Mouse (Mus musculus) cerebellum, adult 2 months (tissue): ENCODE measurements around the gene Ell2. TPM values are rescaled to one million over a fixed set of nuclear protein-coding genes. Genes with fewer than 3 reads are reported as not detected.

Experiments used
- DNase-seq, 2 experiments: peaks; one replicate each; pipeline ENCODE4 v3.0.0; 2021
- H3K27ac ChIP-seq: fragments of 200-500 bp; 2 replicates; pipeline ENCODE4 v1.5.1; 2012; ENCODE audit warnings: low read length, control low read depth, inconsistent platforms; ENCODE audit not compliant: insufficient read depth
- H3K27me3 ChIP-seq: fragments of 200-500 bp; 2 replicates; pipeline ENCODE4 v1.6.1; 2012; ENCODE audit warnings: inconsistent platforms, mild to moderate bottlenecking, low read length, moderate library complexity; ENCODE audit not compliant: control insufficient read depth, insufficient read depth
- H3K4me1 ChIP-seq: fragments of 200-500 bp; 2 replicates; pipeline ENCODE4 v1.6.1; 2011; ENCODE audit warnings: low read length; ENCODE audit not compliant: control insufficient read depth, insufficient read depth
- H3K4me3 ChIP-seq: fragments of 200-500 bp; replicated peaks from 2 replicates; pipeline ENCODE3; 2011; ENCODE audit warnings: mild to moderate bottlenecking, low read depth, low read length, control low read depth; ENCODE audit not compliant: insufficient read depth
- CTCF ChIP-seq: fragments of 200-500 bp; IDR thresholded peaks from 2 replicates; pipeline ENCODE4 v1.5.1; 2011; ENCODE audit warnings: low read depth, mild to moderate bottlenecking, control low read depth, low read length, moderate library complexity, borderline replicate concordance; ENCODE audit not compliant: insufficient read depth
- POLR2A ChIP-seq: fragments of 200-500 bp; IDR thresholded peaks from 2 replicates; pipeline ENCODE4 v1.6.1; 2011; ENCODE audit warnings: low read length, control low read depth, borderline replicate concordance; ENCODE audit not compliant: insufficient read depth
- WGBS: fragments of 180-500 bp; shearing (Covaris S2); methylation state at CpG from one replicate; pipeline ENCODE4 v1.1.7; 2018; 5-methylcytosine and 5-hydroxymethylcytosine counted together
- polyA plus RNA-seq: library from polyadenylated mRNA; depleted of rRNA; stranded (reverse); fragments of >200 nt; gene quantifications from 2 replicates; pipeline ENCODE4 v1.2.3, GENCODE M21; 2012

The Ell2 gene
- polyA plus RNA-seq, 1 experiment = 8.2 TPM

DNA sequence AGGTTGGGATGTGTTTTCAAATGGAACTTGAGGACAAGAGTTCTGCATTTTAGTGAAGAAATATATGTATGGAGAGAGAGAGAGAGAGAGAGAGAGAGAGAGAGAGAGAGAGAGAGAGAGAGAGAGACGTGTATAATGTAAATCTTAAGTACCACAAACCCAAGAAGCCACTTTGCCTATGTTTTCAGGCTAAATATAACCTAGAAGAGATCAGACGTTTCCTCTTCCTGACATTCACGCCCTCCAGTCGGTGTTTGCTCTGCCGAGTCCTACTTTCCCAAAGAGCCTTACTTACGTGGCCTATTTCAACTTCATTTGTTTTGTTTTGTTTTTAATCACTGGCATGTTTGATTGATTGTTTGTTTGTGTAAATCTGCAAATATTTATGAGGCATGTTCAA, 32.0 kb downstream of the Ell2 start:
- no peak for DNase-seq
- Histone ChIP-seq H3K27me3 (no peaks in the 10 kb centered on the region), H3K4me1 (no peaks in the 10 kb centered on the region), H3K27ac (no peak overlapping the region), H3K4me3 (no peak overlapping the region)
- WGBS = 87% methylated on average over 6 of the region's 6 CpGs
- TF ChIP-seq POLR2A = no peak
- no peak for TF ChIP-seq CTCF

DNA sequence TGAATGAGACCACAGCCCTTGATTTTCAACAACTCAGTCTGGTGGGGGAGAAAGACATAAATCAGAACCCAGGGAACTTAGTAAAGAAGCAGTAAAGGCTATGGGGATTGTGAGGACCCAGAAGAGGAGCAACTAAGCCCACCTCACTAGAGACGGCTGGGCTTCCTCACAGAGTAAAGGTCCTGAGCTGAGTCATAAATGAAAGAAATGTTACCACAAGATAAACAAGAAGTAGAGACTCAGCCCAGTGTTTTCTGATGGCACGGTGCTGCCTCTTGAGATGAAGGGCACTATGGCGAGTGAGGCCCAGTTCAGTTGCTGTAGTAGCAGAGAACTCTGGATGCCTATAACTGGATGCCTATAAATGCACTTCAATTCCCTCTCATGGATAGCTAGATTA, 32.4 kb downstream of the Ell2 start:
- Histone ChIP-seq H3K27ac (no peak overlapping the region), H3K27me3 (no peaks in the 10 kb centered on the region), H3K4me3 (no peak overlapping the region), H3K4me1 (no peaks in the 10 kb centered on the region)
- DNase-seq = no peak
- WGBS = 94% methylated on average over 3 of the region's 3 CpGs
- TF ChIP-seq CTCF (no peak), POLR2A (no peak)

DNA sequence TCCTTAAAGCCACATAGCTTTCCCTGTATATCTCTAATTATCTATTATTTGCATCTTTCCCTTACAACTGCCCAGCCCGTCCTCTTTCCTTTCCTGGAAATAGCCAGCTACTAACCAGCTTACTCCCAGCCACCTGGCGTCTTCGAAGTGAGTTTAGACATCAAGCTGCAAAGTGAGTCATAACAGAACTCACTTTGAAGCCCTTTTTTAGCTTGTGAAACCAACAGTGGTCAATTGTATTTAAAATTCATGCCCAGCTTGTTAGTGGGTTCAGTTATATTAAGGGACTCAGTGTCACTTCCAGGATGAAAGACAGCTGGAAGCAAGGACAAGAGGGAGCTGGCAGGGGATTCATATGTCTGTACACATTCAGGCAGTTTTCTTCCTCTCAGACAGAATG, 33.5 kb downstream of the Ell2 start:
- no peaks in the 10 kb centered on the region for H3K27me3 ChIP-seq
- H3K27ac ChIP-seq = no peak overlapping the region
- 75% methylated on average over 3 of the region's 3 CpGs for WGBS
- H3K4me3 ChIP-seq = no peak overlapping the region
- H3K4me1 ChIP-seq = no peaks in the 10 kb centered on the region
- no peak for DNase-seq
- TF ChIP-seq CTCF (no peak), POLR2A (no peak)

DNA sequence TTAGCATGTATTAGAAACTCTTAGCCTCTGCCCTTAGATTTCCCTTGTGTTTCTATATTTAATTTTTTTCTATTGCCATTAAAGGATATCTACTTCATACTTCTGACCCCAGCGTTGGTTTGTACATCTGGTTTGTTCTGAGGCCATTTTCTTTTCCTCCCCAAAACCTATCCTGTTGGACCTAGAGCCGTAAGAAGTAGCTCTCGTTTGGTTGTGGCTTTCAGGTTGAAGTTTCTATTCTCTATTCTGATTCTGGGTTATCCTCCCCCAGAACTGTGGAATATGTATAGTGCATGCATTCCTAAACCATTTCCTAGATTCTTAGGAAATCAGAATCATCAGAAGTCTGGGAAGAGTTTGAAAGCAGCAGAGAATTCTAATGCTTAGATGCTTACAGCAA, 34.6 kb downstream of the Ell2 start:
- Histone ChIP-seq H3K4me3 (no peak overlapping the region), H3K4me1 (no peaks in the 10 kb centered on the region), H3K27me3 (no peaks in the 10 kb centered on the region), H3K27ac (no peak overlapping the region)
- WGBS = 92% methylated on average over 3 of the region's 3 CpGs
- TF ChIP-seq CTCF = no peak
- no peak for TF ChIP-seq POLR2A
- DNase-seq = no peak

DNA sequence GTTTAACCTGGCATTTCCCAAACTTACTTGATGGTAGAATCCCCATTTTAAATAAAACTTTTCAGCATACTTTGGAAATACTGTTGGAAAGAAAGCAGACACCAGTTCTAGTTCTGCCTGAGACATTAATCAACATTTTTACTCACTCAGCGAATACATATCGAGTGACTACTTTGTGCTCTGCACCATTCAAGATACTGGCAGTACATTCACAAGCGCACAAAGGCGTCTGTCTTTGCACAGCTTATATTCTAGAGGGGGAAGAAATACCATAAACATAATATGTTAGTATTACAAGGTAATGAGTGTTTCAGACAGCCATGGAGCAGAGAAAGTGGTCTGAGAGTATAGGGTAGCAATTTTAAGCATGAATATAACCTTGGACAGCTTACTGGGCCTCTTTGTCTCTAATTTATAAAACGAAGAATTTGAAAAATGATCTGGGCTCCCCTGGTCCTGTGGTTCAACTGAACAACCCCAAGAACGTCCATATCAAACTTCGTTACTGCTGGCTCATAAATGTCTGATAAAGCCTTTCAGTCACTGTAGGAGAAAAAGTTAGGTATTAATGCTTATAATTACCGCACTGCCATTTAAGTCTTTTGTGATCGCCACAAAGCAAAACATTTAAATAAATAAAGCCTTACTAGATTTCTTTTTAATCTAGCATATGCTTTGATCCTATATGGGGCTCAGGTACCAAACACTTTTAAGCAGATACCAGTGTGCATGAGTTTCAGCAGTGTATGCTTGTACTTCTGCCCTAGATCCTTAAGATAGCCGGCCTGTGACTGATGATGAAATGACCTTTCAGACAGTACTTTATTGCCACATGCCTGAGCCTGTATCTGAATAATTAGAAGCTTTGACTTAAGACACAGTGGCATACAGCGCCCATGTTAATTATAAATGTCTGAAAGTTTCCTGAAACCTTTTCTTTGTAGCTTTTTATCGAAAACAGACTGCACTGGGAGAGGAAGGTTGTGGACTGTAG, 35.5 kb downstream of the Ell2 start:
- no peak overlapping the region for H3K27ac ChIP-seq
- H3K4me3 ChIP-seq = no peak overlapping the region
- TF ChIP-seq POLR2A = no peak
- TF ChIP-seq CTCF = no peak
- H3K27me3 ChIP-seq = no peaks in the 10 kb centered on the region
- H3K4me1 ChIP-seq = no peaks in the 10 kb centered on the region
- WGBS = 91% methylated on average over 12 of the region's 12 CpGs
- no peak for DNase-seq

DNA sequence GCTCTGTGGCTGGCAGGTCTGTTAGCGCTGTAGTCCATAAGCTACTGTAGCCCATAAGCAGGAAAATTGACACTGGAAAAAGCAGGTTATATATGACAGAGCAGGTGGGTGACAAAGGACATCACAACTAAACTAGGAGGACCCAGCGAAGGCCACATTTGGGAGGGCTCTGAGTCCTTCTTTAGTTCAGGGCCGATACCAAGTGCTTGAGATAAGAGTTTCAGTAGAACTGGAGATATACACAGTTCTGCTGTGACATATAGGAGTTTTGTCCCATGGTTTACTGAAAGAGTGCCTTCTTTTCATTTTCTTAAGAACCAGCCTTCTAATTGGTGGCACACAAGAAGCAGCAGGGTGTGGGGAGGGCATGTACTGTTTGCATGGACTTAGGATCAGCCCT, 36.4 kb downstream of the Ell2 start:
- Histone ChIP-seq H3K4me3 (no peak overlapping the region), H3K27me3 (no peaks in the 10 kb centered on the region), H3K27ac (no peak overlapping the region), H3K4me1 (no peaks in the 10 kb centered on the region)
- DNase-seq = no peak
- TF ChIP-seq CTCF (no peak), POLR2A (no peak)
- 97% methylated on average over 3 of the region's 3 CpGs for WGBS

DNA sequence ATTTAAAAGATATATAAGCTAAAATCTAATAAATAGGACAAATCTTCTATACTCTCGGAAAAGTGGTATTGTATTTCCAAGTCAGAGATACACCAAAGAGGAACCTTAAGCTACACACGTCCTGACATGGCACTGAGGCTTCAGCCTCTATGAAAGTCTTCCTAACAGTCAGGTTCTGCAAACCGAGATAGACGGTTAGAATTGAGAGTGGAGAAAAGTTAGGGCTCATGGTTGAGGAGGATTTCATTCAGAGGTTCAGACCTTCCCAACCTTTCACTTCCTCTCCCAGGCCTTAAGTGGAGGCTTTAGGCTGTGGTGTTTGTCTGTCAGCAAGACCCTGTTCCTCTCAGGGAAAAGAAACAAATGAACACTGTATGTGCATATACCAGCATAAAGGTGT, 37.5 kb downstream of the Ell2 start:
- no peaks in the 10 kb centered on the region for H3K4me1 ChIP-seq
- no peak for DNase-seq
- no peaks in the 10 kb centered on the region for H3K27me3 ChIP-seq
- WGBS = 95% methylated on average over 4 of the region's 4 CpGs
- no peak overlapping the region for H3K4me3 ChIP-seq
- TF ChIP-seq CTCF = no peak
- TF ChIP-seq POLR2A = no peak
- H3K27ac ChIP-seq = no peak overlapping the region

DNA sequence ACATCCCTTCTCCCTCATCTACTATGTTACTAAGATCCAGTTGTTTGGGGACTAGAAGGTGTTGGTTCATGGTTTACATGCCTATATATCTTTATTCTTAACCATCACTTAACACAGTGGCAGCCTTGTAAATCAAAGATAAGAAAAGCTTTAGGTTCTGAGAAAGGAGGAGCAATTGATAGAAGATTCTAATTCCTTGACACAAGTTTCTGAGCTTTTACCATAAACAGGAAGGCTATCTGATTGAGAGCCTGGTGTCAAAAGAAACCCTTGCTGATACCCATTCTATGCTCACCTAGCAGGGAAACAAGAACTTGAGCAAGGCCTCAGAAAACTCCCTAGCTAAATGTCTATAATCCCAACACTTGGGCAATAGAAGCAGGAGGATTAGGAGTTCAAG, 38.8 kb downstream of the Ell2 start:
- Histone ChIP-seq H3K27ac (no peak overlapping the region), H3K27me3 (no peaks in the 10 kb centered on the region), H3K4me3 (no peak overlapping the region), H3K4me1 (no peaks in the 10 kb centered on the region)
- TF ChIP-seq POLR2A = no peak
- no peak for TF ChIP-seq CTCF
- DNase-seq = no peak
